Mouse (Mus musculus): Measurements from ENCODE around the gene Slc2a6. TPM values are rescaled to one million over a fixed set of nuclear protein-coding genes. Genes with fewer than 3 reads are reported as not detected.

Gene Slc2a6
- polyA plus RNA-seq, 1 experiment from 2014 or later: 0.91 TPM

GRCm38 (mm10) chr2:27049408-27049807 lies 21.6 kb upstream of the Slc2a6 start:
- Histone ChIP-seq H3K27me3 (ENCODE audit: low read depth, poor library complexity, severe bottlenecking) (no peaks in the 10 kb centered on the region), H3K36me3 (no peaks in the 10 kb centered on the region), H3K27ac (no peak overlapping the region; the same call in 1 of the 2 replicates), H3K4me3 (no peak overlapping the region), H3K4me1 (peaks cover 6% of the 10 kb centered on the region), H3K9me3 (replicated peaks) (no peaks in the 10 kb centered on the region)
- 75% methylated on average over 6 of the region's 6 CpGs for WGBS
- DNase-seq (ENCODE audit: low spot score): no peak

DNA sequence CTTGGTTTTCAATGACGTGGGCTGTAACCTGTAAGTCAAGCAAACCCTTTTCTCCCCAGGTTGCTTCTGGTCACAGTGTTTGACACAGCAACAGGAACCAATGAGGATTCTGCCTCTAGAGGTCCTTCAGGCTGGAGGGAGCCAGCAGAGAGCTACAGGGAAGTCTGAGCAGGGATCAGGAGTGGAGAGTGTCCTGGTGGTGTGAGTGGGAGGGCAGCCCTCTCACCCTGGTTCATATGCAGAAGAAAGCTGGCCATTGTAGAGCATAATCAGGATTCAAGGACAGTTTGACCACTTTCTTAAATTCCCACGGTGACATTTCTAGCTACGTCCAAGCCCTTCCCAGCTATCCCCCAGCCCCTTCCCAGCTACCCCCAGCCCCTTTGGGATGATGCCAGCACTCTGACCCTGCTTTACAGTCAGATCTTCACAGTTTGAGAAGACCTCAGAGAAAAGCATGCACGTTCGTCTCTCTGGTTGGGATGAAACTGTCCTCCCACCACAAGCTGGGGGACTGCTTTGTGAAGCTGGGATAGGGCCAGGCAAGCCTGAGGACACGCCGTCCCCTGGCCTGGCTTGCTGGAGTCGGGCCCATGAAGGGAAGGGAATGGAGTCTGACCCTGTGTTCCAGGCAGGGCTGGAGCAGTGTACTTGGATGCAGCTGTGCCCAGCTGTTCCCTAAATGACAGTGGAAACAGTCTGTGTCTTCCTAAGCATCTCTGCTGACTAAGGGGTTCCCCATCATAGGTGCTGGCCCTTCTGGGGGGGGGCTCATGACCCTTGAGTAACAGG lies 18.4 kb upstream of the Slc2a6 start:
- 80% methylated on average over 8 of the region's 8 CpGs for WGBS
- H3K27ac ChIP-seq: peak overlapping the region; percentile 21; the same call in 1 of the 2 replicates
- H3K4me3 ChIP-seq: no peak overlapping the region
- no peak for DNase-seq (ENCODE audit: low spot score)
- H3K36me3 ChIP-seq: no peaks in the 10 kb centered on the region
- H3K9me3 ChIP-seq (replicated peaks): no peaks in the 10 kb centered on the region
- peaks cover 19% of the 10 kb centered on the region for H3K4me1 ChIP-seq
- 0 out of 2 replicates have a peak, but pooled peaks cover 3% of the 10 kb centered on the region for H3K27me3 ChIP-seq (ENCODE audit: low read depth, poor library complexity, severe bottlenecking)

GRCm38 (mm10) chr2:27044641-27045040 lies 16.8 kb upstream of the Slc2a6 start:
- WGBS: 86% methylated on average over 3 of the region's 3 CpGs
- no peak for DNase-seq (ENCODE audit: low spot score)
- no peak overlapping the region for H3K27ac ChIP-seq

DNA sequence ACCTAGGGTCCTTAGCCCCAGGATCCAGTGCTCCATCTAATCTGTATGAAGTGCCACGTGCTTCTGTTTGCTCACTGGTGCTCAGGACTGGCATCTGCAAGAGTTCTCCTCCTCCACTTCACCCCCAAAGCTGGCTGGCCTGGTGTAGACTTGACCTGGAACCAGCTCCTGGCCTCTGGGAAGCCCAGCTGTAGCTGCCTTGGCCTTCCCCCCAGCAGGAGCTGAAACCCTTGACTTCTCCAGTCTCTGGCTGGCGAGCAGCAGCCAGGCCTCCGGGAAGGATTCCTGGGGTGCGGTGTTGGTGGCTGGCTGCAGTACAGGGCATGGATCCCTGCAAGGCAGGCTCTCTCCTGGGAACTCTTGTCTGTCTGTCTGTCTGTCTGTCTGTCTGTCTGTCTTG lies 16.4 kb upstream of the Slc2a6 start:
- H3K4me3 ChIP-seq: no peak overlapping the region
- H3K36me3 ChIP-seq: no peaks in the 10 kb centered on the region
- H3K27ac ChIP-seq: peak overlapping the region; percentile 54; the same call in 1 of the 2 replicates
- DNase-seq (ENCODE audit: low spot score): no peak
- WGBS: 71% methylated on average over 4 of the region's 4 CpGs
- H3K27me3 ChIP-seq (ENCODE audit: low read depth, poor library complexity, severe bottlenecking): 0 out of 2 replicates have a peak, but pooled peaks cover 3% of the 10 kb centered on the region
- no peaks in the 10 kb centered on the region for H3K9me3 ChIP-seq (replicated peaks)
- H3K4me1 ChIP-seq: peaks cover 13% of the 10 kb centered on the region

More at GRCm38 (mm10) chr2:27044641-27045040, 16.8 kb upstream of the Slc2a6 start:
- Histone ChIP-seq H3K9me3 (replicated peaks) (no peaks in the 10 kb centered on the region), H3K4me3 (no peak overlapping the region), H3K27me3 (ENCODE audit: low read depth, poor library complexity, severe bottlenecking) (0 out of 2 replicates have a peak, but pooled peaks cover 3% of the 10 kb centered on the region), H3K36me3 (no peaks in the 10 kb centered on the region), H3K4me1 (peaks cover 16% of the 10 kb centered on the region)

DNA sequence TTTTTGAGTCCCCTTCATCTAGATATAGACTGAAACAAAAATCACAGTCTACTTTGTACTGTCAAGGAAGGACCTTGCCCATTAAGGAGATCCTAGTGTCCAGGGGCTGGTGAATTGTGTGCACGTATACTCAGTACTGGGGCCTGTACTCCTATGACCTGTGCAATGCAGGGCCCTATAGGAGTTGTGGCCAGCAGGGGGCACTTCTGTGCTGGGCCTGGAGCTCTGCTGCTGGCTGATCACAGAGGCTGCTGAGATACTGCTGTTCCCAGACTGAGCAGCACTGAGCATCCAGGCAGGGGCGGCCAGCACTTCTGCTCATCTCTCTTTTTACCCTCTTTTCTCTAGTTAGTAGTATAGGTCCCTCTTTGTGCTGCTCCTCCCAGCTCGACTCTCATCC lies 15.7 kb upstream of the Slc2a6 start:
- H3K27me3 ChIP-seq (ENCODE audit: low read depth, poor library complexity, severe bottlenecking): 0 out of 2 replicates have a peak, but pooled peaks cover 3% of the 10 kb centered on the region
- H3K4me1 ChIP-seq: peaks cover 13% of the 10 kb centered on the region
- DNase-seq (ENCODE audit: low spot score): peak; percentile 89
- WGBS: 34% methylated on average over 3 of the region's 3 CpGs
- H3K4me3 ChIP-seq: no peak overlapping the region
- no peak overlapping the region for H3K27ac ChIP-seq
- no peaks in the 10 kb centered on the region for H3K36me3 ChIP-seq
- no peaks in the 10 kb centered on the region for H3K9me3 ChIP-seq (replicated peaks)

GRCm38 (mm10) chr2:27042131-27042844 lies 14.5 kb upstream of the Slc2a6 start:
- H3K36me3 ChIP-seq: no peaks in the 10 kb centered on the region
- H3K4me1 ChIP-seq: peaks cover 16% of the 10 kb centered on the region
- no peaks in the 10 kb centered on the region for H3K9me3 ChIP-seq (replicated peaks)
- H3K4me3 ChIP-seq: no peak overlapping the region
- 71% methylated on average over 8 of the region's 8 CpGs for WGBS
- H3K27ac ChIP-seq: peak overlapping the region; percentile 20; the same call in 1 of the 2 replicates
- H3K27me3 ChIP-seq (ENCODE audit: low read depth, poor library complexity, severe bottlenecking): 0 out of 2 replicates have a peak, but pooled peaks cover 3% of the 10 kb centered on the region
- DNase-seq (ENCODE audit: low spot score): no peak

GRCm38 (mm10) chr2:27039286-27039685 lies 11.5 kb upstream of the Slc2a6 start:
- Histone ChIP-seq H3K27ac (peak overlapping the region; percentile 3; the same call in 1 of the 2 replicates), H3K27me3 (ENCODE audit: low read depth, poor library complexity, severe bottlenecking) (0 out of 2 replicates have a peak, but pooled peaks cover 3% of the 10 kb centered on the region), H3K4me1 (peaks cover 19% of the 10 kb centered on the region), H3K9me3 (replicated peaks) (no peaks in the 10 kb centered on the region), H3K36me3 (no peaks in the 10 kb centered on the region), H3K4me3 (no peak overlapping the region)
- WGBS: 3% methylated on average over 1 of the region's 1 CpGs
- no peak for DNase-seq (ENCODE audit: low spot score)

- DNase-seq (ENCODE audit: low spot score): peak; percentile 80
- no peak overlapping the region for H3K27ac ChIP-seq
- no peaks in the 10 kb centered on the region for H3K36me3 ChIP-seq
- 0 out of 2 replicates have a peak, but pooled peaks cover 3% of the 10 kb centered on the region for H3K27me3 ChIP-seq (ENCODE audit: low read depth, poor library complexity, severe bottlenecking)
- no peak overlapping the region for H3K4me3 ChIP-seq
- H3K9me3 ChIP-seq (replicated peaks): no peaks in the 10 kb centered on the region
- WGBS: under 1% methylated on average over 3 of the region's 3 CpGs
- H3K4me1 ChIP-seq: peaks cover 15% of the 10 kb centered on the region
Observed at GRCm38 (mm10) chr2:27038596-27038995, 10.8 kb upstream of the Slc2a6 start.

DNA sequence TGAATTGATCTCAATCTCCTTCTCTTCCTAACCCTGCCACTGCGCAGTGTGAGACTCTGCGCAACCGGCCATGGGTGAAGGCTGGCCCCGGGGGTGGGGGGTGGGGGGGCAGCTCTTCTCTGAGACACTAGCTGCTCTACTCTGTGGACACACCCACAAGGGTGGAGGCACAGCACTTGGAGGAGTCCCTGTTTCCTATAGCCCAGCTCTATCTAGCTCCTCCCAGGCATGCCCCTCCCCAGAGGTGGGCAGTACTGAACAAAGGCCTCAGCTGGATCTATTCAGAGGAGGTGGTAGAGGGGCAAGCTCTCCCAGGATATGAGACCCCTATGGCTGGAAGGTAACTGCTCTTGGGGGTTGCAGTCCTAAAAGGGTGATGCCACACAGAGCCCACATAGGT lies 9.2 kb upstream of the Slc2a6 start:
- DNase-seq (ENCODE audit: low spot score): no peak
- WGBS: 62% methylated on average over 4 of the region's 4 CpGs
- H3K27ac ChIP-seq: no peak overlapping the region

DNA sequence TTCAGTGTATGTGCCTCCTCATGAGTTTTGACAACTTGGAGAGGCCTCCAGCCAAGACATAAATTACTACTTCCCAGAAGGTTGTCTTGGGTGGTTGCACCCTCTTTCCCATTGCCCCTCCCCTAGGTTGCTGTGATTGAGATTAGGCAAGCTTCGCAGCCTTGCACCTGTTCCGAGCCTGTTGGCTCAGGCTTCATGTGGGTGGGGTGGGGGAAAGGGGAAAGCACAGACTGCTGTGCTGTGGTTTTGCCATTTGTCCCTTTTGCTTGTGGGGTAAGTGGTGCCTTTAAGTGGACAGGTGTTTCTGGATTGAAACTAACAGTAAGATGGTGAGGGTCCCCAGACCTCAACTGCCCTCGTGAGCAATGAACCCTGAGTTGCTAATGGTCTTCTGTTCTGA lies 8.2 kb upstream of the Slc2a6 start:
- WGBS: 75% methylated on average over 3 of the region's 3 CpGs
- DNase-seq (ENCODE audit: low spot score): no peak
- no peak overlapping the region for H3K4me3 ChIP-seq
- no peaks in the 10 kb centered on the region for H3K36me3 ChIP-seq
- peaks cover 8% of the 10 kb centered on the region; the same call in 1 of the 2 replicates for H3K4me1 ChIP-seq
- no peaks in the 10 kb centered on the region for H3K27me3 ChIP-seq (ENCODE audit: low read depth, poor library complexity, severe bottlenecking)
- no peak overlapping the region for H3K27ac ChIP-seq
- H3K9me3 ChIP-seq (replicated peaks): no peaks in the 10 kb centered on the region

More for the DNA sequence above, 9.2 kb upstream of the Slc2a6 start:
- no peaks in the 10 kb centered on the region for H3K9me3 ChIP-seq (replicated peaks)
- H3K4me1 ChIP-seq: peaks cover 9% of the 10 kb centered on the region
- no peaks in the 10 kb centered on the region for H3K27me3 ChIP-seq (ENCODE audit: low read depth, poor library complexity, severe bottlenecking)
- no peaks in the 10 kb centered on the region for H3K36me3 ChIP-seq
- H3K4me3 ChIP-seq: no peak overlapping the region

- no peaks in the 10 kb centered on the region for H3K36me3 ChIP-seq
- H3K9me3 ChIP-seq (replicated peaks): no peaks in the 10 kb centered on the region
- peaks cover 21% of the 10 kb centered on the region for H3K27me3 ChIP-seq (ENCODE audit: low read depth, poor library complexity, severe bottlenecking)
- H3K4me3 ChIP-seq: no peak overlapping the region
- DNase-seq (ENCODE audit: low spot score): no peak
- H3K4me1 ChIP-seq: peaks cover 15% of the 10 kb centered on the region
- 74% methylated on average over 2 of the region's 2 CpGs for WGBS
- H3K27ac ChIP-seq: no peak overlapping the region
Observed at GRCm38 (mm10) chr2:27032361-27032760, 4.6 kb upstream of the Slc2a6 start.

DNA sequence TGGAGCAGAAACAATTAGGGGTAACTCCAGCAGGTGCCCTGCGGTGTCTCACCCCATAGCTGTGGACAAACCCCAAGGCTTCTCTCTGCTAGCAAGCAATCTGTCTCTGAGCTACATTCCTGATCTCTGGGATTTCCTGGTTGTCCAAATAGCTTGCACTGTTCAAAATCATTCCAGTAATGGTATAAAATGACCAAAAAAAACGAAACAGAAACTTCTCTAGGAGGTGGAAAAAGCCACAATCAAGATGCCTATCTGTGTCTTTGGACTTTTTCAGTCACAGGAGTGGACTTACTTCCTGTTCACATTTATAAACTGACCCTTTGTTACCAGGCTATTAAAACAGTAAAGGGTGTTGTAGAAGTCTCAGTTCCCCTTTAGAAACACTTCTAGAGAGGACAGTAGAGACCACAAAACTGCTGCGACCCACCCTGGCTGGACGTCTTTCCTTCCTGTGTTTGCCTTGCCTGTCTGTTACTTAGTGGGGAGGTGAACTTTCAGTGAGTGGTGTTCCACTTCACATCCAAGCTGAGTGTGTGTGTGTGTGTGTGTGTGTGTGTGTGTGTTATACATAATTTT lies 728 bp upstream of the Slc2a6 start:
- Histone ChIP-seq H3K27me3 (ENCODE audit: low read depth, poor library complexity, severe bottlenecking) (peaks cover 26% of the 10 kb centered on the region), H3K4me3 (peak overlapping the region; percentile 48), H3K27ac (no peak overlapping the region), H3K9me3 (replicated peaks) (no peaks in the 10 kb centered on the region), H3K36me3 (no peaks in the 10 kb centered on the region), H3K4me1 (peaks cover 12% of the 10 kb centered on the region)
- WGBS: 74% methylated on average over 4 of the region's 4 CpGs
- no peak for DNase-seq (ENCODE audit: low spot score)
